33 mouse cellular contexts compared by ENCODE assay signal in the genomic region with DNA sequence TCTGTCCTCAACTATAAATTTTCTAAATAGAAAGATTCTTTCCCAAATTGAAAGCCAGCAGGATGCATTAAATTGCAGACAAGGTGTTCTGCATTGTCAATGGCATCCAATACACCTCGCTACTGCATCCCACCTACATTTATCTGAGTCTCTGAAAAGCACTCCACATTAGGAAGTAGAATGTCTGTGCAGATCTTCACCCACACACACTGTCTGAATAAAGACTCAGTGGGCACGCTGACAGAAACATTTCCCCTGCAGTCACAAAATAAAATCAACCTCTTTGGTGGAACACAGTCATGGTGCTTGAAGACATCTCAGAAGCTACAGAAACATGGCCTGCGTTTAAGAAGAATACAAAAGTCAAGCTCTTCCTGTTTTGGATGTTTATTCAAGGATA.
DNase-seq lines count a peak whose midpoint lies in the region; ATAC-seq and TF ChIP-seq lines count a peak whose summit lies in the region.
"Had no signal": no experiment of that assay in that cellular context is flagged by ENCODE, and none has a peak within 500 bp of the region (broad histone marks: within the 10 kb centered on the region; RNA-seq: fewer than 3 reads in every experiment).

No protein-coding gene starts in this region.

- peak; percentile 13 to 62 for DNase-seq in frontal cortex, adult 2 months (ENCODE audit: extremely low spot score in 1 of 2, low spot score in 1 of 2)
- DNase-seq in frontal cortex, postnatal 25 days (ENCODE audit: low spot score in 2 of 2): no peak
- peak; percentile 29 for DNase-seq in right cerebral cortex, adult 18-20 months
- no peak for DNase-seq in right cerebral cortex, postnatal 4 days
- DNase-seq in left cerebral cortex, postnatal 36 days (ENCODE audit: low spot score in 2 of 2): peak; percentile 12 to 17
- no peak for DNase-seq in midbrain, embryonic 10.5 days (ENCODE audit: low spot score)
- DNase-seq: adrenal gland, adult 8-10 months; cerebellum, adult 11 months; cerebellum, adult 9-10 months; cerebellum, postnatal 36 days; gastrocnemius, postnatal 36 days; heart, adult 18-20 months; heart, postnatal 4 days; kidney, adult 9 months; kidney, postnatal 10 days; layer of hippocampus, adult 9-11 months; liver, embryonic 13.5 days; lung, adult 18-20 months; midbrain, embryonic 14.5 days; retina, postnatal 1 day; thymus, postnatal 25 days had no signal

- H3K9me3 ChIP-seq in midbrain, embryonic 10.5 days (replicated peaks): no peaks in the 10 kb centered on the region
- H3K9me3 ChIP-seq in intestine, postnatal 0 days (ENCODE audit: control insufficient read depth): no peaks in the 10 kb centered on the region
- H3K9me3 ChIP-seq: G1E; hindbrain, embryonic 13.5 days; limb, embryonic 10.5 days; limb, embryonic 15.5 days; liver, embryonic 13.5 days; neural tube, embryonic 15.5 days; stomach, embryonic 15.5 days had no signal

- WGBS in midbrain, embryonic 10.5 days: 82% methylated on average over 3 of the region's 3 CpGs
- 76% methylated on average over 3 of the region's 3 CpGs for WGBS in intestine, postnatal 0 days

- no peak for ATAC-seq in intestine, postnatal 0 days
- ATAC-seq: forebrain, embryonic 14.5 days; intestine, embryonic 16.5 days; lung, postnatal 0 days had no signal

- no peaks in the 10 kb centered on the region for H3K36me3 ChIP-seq in midbrain, embryonic 10.5 days
- H3K36me3 ChIP-seq in intestine, postnatal 0 days (ENCODE audit: control insufficient read depth, insufficient read depth): no peaks in the 10 kb centered on the region
- H3K36me3 ChIP-seq: G1E; hindbrain, embryonic 13.5 days; limb, embryonic 10.5 days; limb, embryonic 15.5 days; liver, embryonic 13.5 days; neural tube, embryonic 15.5 days; stomach, embryonic 15.5 days had no signal

- intact Hi-C loops in left cerebral cortex, postnatal 36 days (cut with DNase I): no loop called here

- no peak overlapping the region for H3K27ac ChIP-seq in midbrain, embryonic 10.5 days (replicated peaks)
- no peak overlapping the region for H3K27ac ChIP-seq in intestine, postnatal 0 days (ENCODE audit: low read depth, low read length)
- H3K27ac ChIP-seq: hindbrain, embryonic 13.5 days; limb, embryonic 10.5 days; limb, embryonic 15.5 days; liver, embryonic 13.5 days; macrophage; neural tube, embryonic 15.5 days; stomach, embryonic 15.5 days had no signal

- no peak overlapping the region for H3K4me3 ChIP-seq in midbrain, embryonic 10.5 days
- H3K4me3 ChIP-seq in intestine, postnatal 0 days (ENCODE audit: low read depth, low read length): no peak overlapping the region
- H3K4me3 ChIP-seq: hindbrain, embryonic 13.5 days; limb, embryonic 10.5 days; limb, embryonic 15.5 days; liver, embryonic 13.5 days; neural tube, embryonic 15.5 days; stomach, embryonic 15.5 days had no signal

- H3K4me1 ChIP-seq in midbrain, embryonic 10.5 days: peaks cover 10% of the 10 kb centered on the region
- H3K4me1 ChIP-seq in intestine, postnatal 0 days (replicated peaks; ENCODE audit: control insufficient read depth, insufficient read depth, low read length): no peaks in the 10 kb centered on the region
- H3K4me1 ChIP-seq: hindbrain, embryonic 13.5 days; limb, embryonic 10.5 days; liver, embryonic 13.5 days; neural tube, embryonic 15.5 days; stomach, embryonic 15.5 days had no signal

- H3K4me2 ChIP-seq in intestine, postnatal 0 days (replicated peaks; ENCODE audit: low read depth): no peak overlapping the region
- H3K4me2 ChIP-seq: heart, embryonic 11.5 days; hindbrain, embryonic 13.5 days; limb, embryonic 15.5 days; liver, embryonic 13.5 days; neural tube, embryonic 15.5 days; stomach, embryonic 15.5 days had no signal

- TF ChIP-seq CTCF in intestine, postnatal 0 days (IDR thresholded peaks at IDR 0.05; ENCODE audit: low read depth): no peak

- no peaks in the 10 kb centered on the region for H3K27me3 ChIP-seq in midbrain, embryonic 10.5 days (ENCODE audit: low read depth, poor library complexity, severe bottlenecking)
- no peaks in the 10 kb centered on the region for H3K27me3 ChIP-seq in intestine, postnatal 0 days (replicated peaks; ENCODE audit: control insufficient read depth, insufficient read depth, low read length)
- H3K27me3 ChIP-seq: hindbrain, embryonic 13.5 days; limb, embryonic 15.5 days; liver, embryonic 13.5 days; neural tube, embryonic 15.5 days; stomach, embryonic 15.5 days had no signal

- H3K9ac ChIP-seq in intestine, postnatal 0 days (ENCODE audit: low read depth, low read length): no peak overlapping the region
- H3K9ac ChIP-seq: hindbrain, embryonic 13.5 days; limb, embryonic 15.5 days; liver, embryonic 13.5 days; neural tube, embryonic 15.5 days; stomach, embryonic 15.5 days had no signal

Comparison
In these comparisons a context has a peak if more than half of its experiments do, and no peak if none do; other contexts are left out.
1. DNase-seq: peak in frontal cortex, adult 2 months (2 of 2), right cerebral cortex, adult 18-20 months (single experiment) and left cerebral cortex, postnatal 36 days (2 of 2); none in frontal cortex, postnatal 25 days (0 of 2), right cerebral cortex, postnatal 4 days (single experiment) and midbrain, embryonic 10.5 days (single experiment).